Comparison of ENCODE assay signal across 16 mouse cellular contexts in genomic region chr4:47899579-47899978, GRCm38 (mm10).
DNase-seq lines count a peak whose midpoint lies in the region; ATAC-seq and TF ChIP-seq lines count a peak whose summit lies in the region.
"Had no signal": no experiment of that assay in that cellular context is flagged by ENCODE, and none has a peak within 500 bp of the region (broad histone marks: within the 10 kb centered on the region; RNA-seq: fewer than 3 reads in every experiment).

No protein-coding gene starts in this region.

- H3K27ac ChIP-seq in embryonic facial prominence, embryonic 14.5 days (replicated peaks; ENCODE audit: low read depth, low read length), result no peak overlapping the region
- no peak overlapping the region for H3K27ac ChIP-seq in embryonic facial prominence, embryonic 10.5 days (replicated peaks)
- no peak overlapping the region for H3K27ac ChIP-seq in neural tube, embryonic 12.5 days
- H3K27ac ChIP-seq in hindbrain, embryonic 15.5 days (replicated peaks), result no peak overlapping the region
- H3K27ac ChIP-seq in left cerebral cortex, adult 2 months, result no peak overlapping the region
- H3K27ac ChIP-seq: heart, adult 2 months; limb, embryonic 13.5 days had no signal

- no peaks in the 10 kb centered on the region for H3K9me3 ChIP-seq in embryonic facial prominence, embryonic 14.5 days (ENCODE audit: control insufficient read depth, low read length)
- H3K9me3 ChIP-seq in embryonic facial prominence, embryonic 10.5 days, result no peaks in the 10 kb centered on the region
- no peaks in the 10 kb centered on the region for H3K9me3 ChIP-seq in neural tube, embryonic 12.5 days
- H3K9me3 ChIP-seq in hindbrain, embryonic 15.5 days, result no peaks in the 10 kb centered on the region
- H3K9me3 ChIP-seq: limb, embryonic 13.5 days had no signal

- ATAC-seq in embryonic facial prominence, embryonic 14.5 days (ENCODE audit: low read depth), result peak; percentile 55; the same call in 1 of the 2 replicates
- peak; percentile 79 for ATAC-seq in neural tube, embryonic 12.5 days (ENCODE audit: low FRiP score, low read depth)
- peak; percentile 71 for ATAC-seq in hindbrain, embryonic 15.5 days (ENCODE audit: low FRiP score, low read depth)
- ATAC-seq in CD4-positive, CD25-positive, alpha-beta regulatory T cell, adult 4 months, result no peak

- intact Hi-C loops in left cerebral cortex, adult 2 months (cut with DNase I), result no loop called here

- DNase-seq in embryonic facial prominence, embryonic 14.5 days (ENCODE audit: low spot score), result peak; percentile 28
- DNase-seq in embryonic facial prominence, embryonic 10.5 days (ENCODE audit: low spot score), result no peak
- no peak for DNase-seq in neural tube, embryonic 10.5 days (ENCODE audit: extremely low spot score, low spot score)
- DNase-seq in urinary bladder, adult 18-20 months (ENCODE audit: low spot score in 2 of 2), result no peak
- DNase-seq in left cerebral cortex, adult 2 months (ENCODE audit: extremely low spot score in 1 of 2, low spot score in 2 of 2), result no peak
- DNase-seq: adrenal gland, postnatal 14 days; heart, adult 2 months; heart, postnatal 36 days; kidney, adult 2 months; lung, embryonic 14.5 days; right cerebral cortex, postnatal 14 days; thymus, adult 2 months had no signal

- H3K9ac ChIP-seq in embryonic facial prominence, embryonic 14.5 days (ENCODE audit: low read depth, low read length), result no peak overlapping the region
- H3K9ac ChIP-seq in neural tube, embryonic 12.5 days, result no peak overlapping the region
- H3K9ac ChIP-seq in hindbrain, embryonic 15.5 days, result no peak overlapping the region
- H3K9ac ChIP-seq: limb, embryonic 13.5 days; lung, embryonic 14.5 days had no signal

- WGBS in embryonic facial prominence, embryonic 14.5 days, result 43% methylated on average over 7 of the region's 7 CpGs
- WGBS in embryonic facial prominence, embryonic 10.5 days, result 55% methylated on average over 7 of the region's 7 CpGs
- WGBS in neural tube, embryonic 12.5 days, result 38% methylated on average over 7 of the region's 7 CpGs
- 27% methylated on average over 7 of the region's 7 CpGs for WGBS in hindbrain, embryonic 15.5 days

- no peaks in the 10 kb centered on the region for H3K27me3 ChIP-seq in embryonic facial prominence, embryonic 14.5 days (replicated peaks; ENCODE audit: control insufficient read depth, insufficient read depth, low read length)
- no peaks in the 10 kb centered on the region for H3K27me3 ChIP-seq in embryonic facial prominence, embryonic 10.5 days (replicated peaks; ENCODE audit: low read depth, poor library complexity, severe bottlenecking)
- no peaks in the 10 kb centered on the region for H3K27me3 ChIP-seq in neural tube, embryonic 12.5 days (replicated peaks)
- no peaks in the 10 kb centered on the region for H3K27me3 ChIP-seq in hindbrain, embryonic 15.5 days
- H3K27me3 ChIP-seq: limb, embryonic 13.5 days had no signal

- no peak overlapping the region for H3K4me2 ChIP-seq in embryonic facial prominence, embryonic 14.5 days (ENCODE audit: low read depth, low read length)
- H3K4me2 ChIP-seq in neural tube, embryonic 12.5 days (replicated peaks), result no peak overlapping the region
- H3K4me2 ChIP-seq in hindbrain, embryonic 15.5 days, result no peak overlapping the region
- H3K4me2 ChIP-seq: limb, embryonic 13.5 days; lung, embryonic 14.5 days had no signal

- no peak overlapping the region for H3K4me3 ChIP-seq in embryonic facial prominence, embryonic 14.5 days (ENCODE audit: low read depth, low read length)
- no peak overlapping the region for H3K4me3 ChIP-seq in embryonic facial prominence, embryonic 10.5 days
- no peak overlapping the region for H3K4me3 ChIP-seq in neural tube, embryonic 12.5 days
- no peak overlapping the region for H3K4me3 ChIP-seq in hindbrain, embryonic 15.5 days
- no peak overlapping the region for H3K4me3 ChIP-seq in left cerebral cortex, adult 2 months
- H3K4me3 ChIP-seq: heart, adult 2 months; limb, embryonic 13.5 days had no signal

- no peaks in the 10 kb centered on the region for H3K36me3 ChIP-seq in embryonic facial prominence, embryonic 14.5 days (ENCODE audit: control insufficient read depth, insufficient read depth, low read length)
- no peaks in the 10 kb centered on the region for H3K36me3 ChIP-seq in embryonic facial prominence, embryonic 10.5 days (replicated peaks)
- no peaks in the 10 kb centered on the region for H3K36me3 ChIP-seq in neural tube, embryonic 12.5 days
- H3K36me3 ChIP-seq in hindbrain, embryonic 15.5 days, result no peaks in the 10 kb centered on the region
- H3K36me3 ChIP-seq: limb, embryonic 13.5 days had no signal

- no peaks in the 10 kb centered on the region for H3K4me1 ChIP-seq in embryonic facial prominence, embryonic 14.5 days (ENCODE audit: control insufficient read depth, insufficient read depth, low read length)
- no peaks in the 10 kb centered on the region for H3K4me1 ChIP-seq in embryonic facial prominence, embryonic 10.5 days
- no peaks in the 10 kb centered on the region for H3K4me1 ChIP-seq in neural tube, embryonic 12.5 days
- H3K4me1 ChIP-seq in hindbrain, embryonic 15.5 days (replicated peaks), result peaks cover 4% of the 10 kb centered on the region; the same call in 1 of the 2 replicates
- H3K4me1 ChIP-seq: limb, embryonic 13.5 days had no signal

- TF ChIP-seq CTCF in left cerebral cortex, adult 2 months (IDR thresholded peaks at IDR 0.05), result no peak
